Mouse (Mus musculus) kidney, embryonic 15.5 days (tissue): ENCODE measurements at regions not wholly inside any gene's neighbourhood (a gene's known extent, or its start where the extent isn't known, plus 50 kb on each side); places are given as distances from the start of the nearest gene placed in this dataset.
"Not testable (repeated sequence)": the region's sequence is repeated elsewhere in the genome, so short reads cannot be mapped to it uniquely, and the experiment has no call there.

Experiments
- ATAC-seq: fragments of 200-750 bp; cut with Nextera tagmentation; replicated peaks from 2 replicates; pipeline ENCODE4 v1.8.0; 2017; ENCODE audit warnings: moderate TSS enrichment; ENCODE audit not compliant: low FRiP score
- H3K27ac ChIP-seq: fragments of 300-500 bp; sonication (generic); 2 replicates; pipeline ENCODE4 v1.5.1; 2015; ENCODE audit warnings: mild to moderate bottlenecking, inconsistent platforms
- H3K27me3 ChIP-seq: fragments of 300-500 bp; sonication (generic); 2 replicates; pipeline ENCODE4 v1.6.1; 2015; ENCODE audit warnings: inconsistent platforms
- H3K36me3 ChIP-seq: fragments of 300-500 bp; sonication (generic); 2 replicates; pipeline ENCODE4 v1.6.1; 2015; ENCODE audit warnings: inconsistent platforms
- H3K4me1 ChIP-seq: fragments of 300-500 bp; sonication (generic); 2 replicates; pipeline ENCODE4 v1.6.1; 2015; ENCODE audit warnings: inconsistent platforms
- H3K4me2 ChIP-seq: fragments of 300-500 bp; sonication (generic); 2 replicates; pipeline ENCODE4 v1.6.1; 2015; ENCODE audit warnings: moderate library complexity, mild to moderate bottlenecking, inconsistent platforms
- H3K4me3 ChIP-seq: fragments of 300-500 bp; sonication (generic); replicated peaks from 2 replicates; pipeline ENCODE4 v1.5.1; 2015; ENCODE audit warnings: mild to moderate bottlenecking, inconsistent platforms
- H3K9ac ChIP-seq: fragments of 300-500 bp; sonication (generic); 2 replicates; pipeline ENCODE4 v1.6.1; 2015; ENCODE audit warnings: mild to moderate bottlenecking, inconsistent platforms
- H3K9me3 ChIP-seq: fragments of 300-500 bp; sonication (generic); replicated peaks from 2 replicates; pipeline ENCODE4 v1.6.1; 2016; ENCODE audit warnings: inconsistent platforms
- WGBS: fragments of 180-500 bp; shearing (Covaris S2); methylation state at CpG from one replicate; pipeline ENCODE4 v1.1.7; 2015; ENCODE audit warnings: mixed read lengths; 5-methylcytosine and 5-hydroxymethylcytosine counted together

DNA sequence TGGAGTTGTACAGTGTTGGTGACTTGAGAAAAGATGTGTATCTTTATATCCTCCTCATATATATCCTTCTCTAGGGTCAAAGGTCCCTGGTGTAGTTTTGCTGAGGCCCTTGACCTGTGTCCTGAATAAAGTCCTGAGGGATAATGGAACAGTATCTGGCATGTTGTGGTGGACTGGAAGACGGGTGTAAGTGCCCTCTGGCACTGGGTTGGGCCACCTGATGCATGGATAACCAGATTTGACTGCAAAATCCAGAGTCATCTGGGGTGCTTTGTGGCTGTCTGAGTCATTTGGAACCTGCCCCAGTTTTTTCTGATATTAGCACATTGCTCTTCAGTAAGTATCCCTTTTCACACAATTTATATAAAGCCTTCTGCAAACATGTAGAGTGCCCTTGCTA is 378.3 kb upstream of the Klhl29 start:
- Histone ChIP-seq H3K4me2 (no peak overlapping the region), H3K9me3 (no peaks in the 10 kb centered on the region), H3K36me3 (no peaks in the 10 kb centered on the region), H3K4me1 (no peaks in the 10 kb centered on the region), H3K4me3 (no peak overlapping the region), H3K27me3 (no peaks in the 10 kb centered on the region), H3K27ac (no peak overlapping the region), H3K9ac (no peak overlapping the region)
- ATAC-seq = no peak
- 45% methylated on average over 1 of the region's 1 CpGs for WGBS

DNA sequence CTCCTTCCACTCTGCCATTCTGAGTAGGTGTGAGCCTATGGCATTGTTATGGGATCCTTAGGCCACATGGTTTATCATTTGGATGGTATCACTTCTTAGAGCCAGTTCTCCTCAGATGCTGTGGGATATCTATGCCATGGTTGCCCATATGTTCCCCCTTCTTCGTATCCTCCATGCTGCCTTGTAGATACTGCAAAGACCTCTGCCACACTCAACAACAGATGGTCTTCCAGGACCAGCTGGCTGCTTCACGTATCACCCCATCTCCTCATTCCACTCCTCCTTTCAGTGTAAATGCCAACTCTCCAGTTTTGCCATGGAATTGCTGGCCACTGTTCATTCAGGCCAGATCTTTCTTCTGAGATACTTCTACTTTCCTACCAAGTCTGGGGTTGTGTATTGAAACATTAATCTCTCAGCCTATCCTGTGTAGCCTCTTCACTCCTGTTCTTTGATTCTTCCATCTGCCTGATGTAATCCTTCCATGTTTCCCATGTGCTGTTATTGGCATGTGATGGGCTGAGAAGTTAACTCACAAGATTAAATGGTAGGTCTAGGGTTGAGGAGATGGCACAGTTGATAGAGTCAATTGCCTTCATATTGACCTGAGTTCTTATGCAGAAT is 368.7 kb upstream of the Klhl29 start:
- Histone ChIP-seq H3K9me3 (no peaks in the 10 kb centered on the region), H3K9ac (no peak overlapping the region), H3K4me1 (no peaks in the 10 kb centered on the region), H3K36me3 (no peaks in the 10 kb centered on the region), H3K27ac (no peak overlapping the region), H3K4me3 (no peak overlapping the region), H3K4me2 (no peak overlapping the region), H3K27me3 (no peaks in the 10 kb centered on the region)
- 90% methylated on average over 2 of the region's 2 CpGs for WGBS
- no peak for ATAC-seq

DNA sequence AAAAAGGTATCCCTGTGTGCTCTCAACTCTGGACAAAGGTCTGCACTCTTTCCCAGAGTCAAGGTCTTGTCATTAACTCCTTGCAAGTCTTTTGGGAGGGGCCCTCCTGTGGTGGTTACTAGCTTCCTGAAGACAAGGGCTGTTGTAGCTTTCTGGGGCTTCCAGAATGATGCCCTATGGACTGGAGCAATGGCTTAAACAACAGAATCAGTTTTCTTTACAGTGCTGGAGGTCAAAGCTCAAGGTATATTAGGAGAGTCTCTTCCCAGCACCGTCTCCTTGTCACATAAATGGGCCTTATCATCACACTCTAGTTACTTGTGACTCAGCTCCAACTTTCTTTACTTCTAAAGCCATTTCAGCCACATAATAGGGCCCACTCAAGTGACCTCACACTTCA is 360.6 kb upstream of the Klhl29 start:
- WGBS = 27% methylated on average over 1 of the region's 1 CpGs
- ATAC-seq = no peak

DNA sequence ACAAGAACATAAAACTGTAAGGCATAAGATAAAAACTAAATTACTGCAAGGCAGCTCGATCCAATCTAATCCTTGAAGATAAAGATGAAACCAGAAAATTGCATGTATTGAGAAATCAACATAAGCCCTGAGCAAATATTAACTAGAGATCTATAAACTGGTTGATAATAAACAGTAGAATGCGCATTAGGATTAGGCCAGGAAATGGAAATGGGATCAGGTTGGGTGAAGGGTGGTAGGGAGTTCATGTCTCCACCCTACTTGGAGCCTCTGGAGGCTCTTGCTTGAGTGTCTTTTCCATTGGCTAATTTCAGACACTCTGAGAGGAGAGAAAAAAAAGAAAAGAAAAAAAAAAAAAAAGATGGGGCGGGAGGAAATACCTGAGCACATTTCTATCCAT is 359.4 kb upstream of the Klhl29 start:
- H3K27ac ChIP-seq = no peak overlapping the region
- no peaks in the 10 kb centered on the region for H3K27me3 ChIP-seq
- no peak for ATAC-seq
- WGBS = 85% methylated on average over 3 of the region's 3 CpGs
- no peak overlapping the region for H3K4me3 ChIP-seq
- H3K4me2 ChIP-seq = no peak overlapping the region
- H3K9ac ChIP-seq = no peak overlapping the region
- no peaks in the 10 kb centered on the region for H3K4me1 ChIP-seq
- no peaks in the 10 kb centered on the region for H3K9me3 ChIP-seq
- H3K36me3 ChIP-seq = no peaks in the 10 kb centered on the region

More for the DNA sequence above, 360.6 kb upstream of the Klhl29 start:
- Histone ChIP-seq H3K9ac (no peak overlapping the region), H3K4me2 (no peak overlapping the region), H3K27ac (no peak overlapping the region), H3K9me3 (no peaks in the 10 kb centered on the region), H3K4me3 (no peak overlapping the region), H3K4me1 (no peaks in the 10 kb centered on the region), H3K36me3 (no peaks in the 10 kb centered on the region), H3K27me3 (no peaks in the 10 kb centered on the region)

DNA sequence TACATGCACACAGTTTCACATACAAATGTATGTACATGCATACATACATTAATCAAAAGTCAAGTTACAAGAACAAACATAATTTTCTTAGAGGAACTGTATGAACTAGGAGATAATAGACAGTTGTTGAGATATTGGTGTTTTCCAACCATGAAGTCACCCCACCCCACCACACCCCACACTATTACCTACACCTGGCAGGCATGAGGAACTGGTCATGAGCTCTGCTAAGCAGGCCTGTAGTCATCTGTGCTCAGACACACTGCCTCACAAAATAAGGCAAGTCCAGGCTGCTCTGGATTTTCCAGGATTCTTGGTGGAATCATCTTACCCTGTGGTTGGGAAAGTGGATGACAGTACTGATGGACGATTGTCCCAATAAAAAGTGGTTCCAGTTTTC is 347.6 kb upstream of the Klhl29 start:
- Histone ChIP-seq H3K36me3 (no peaks in the 10 kb centered on the region), H3K4me3 (no peak overlapping the region), H3K4me2 (no peak overlapping the region), H3K9ac (no peak overlapping the region), H3K27ac (no peak overlapping the region), H3K9me3 (no peaks in the 10 kb centered on the region), H3K27me3 (no peaks in the 10 kb centered on the region), H3K4me1 (no peaks in the 10 kb centered on the region)
- no peak for ATAC-seq
- 78% methylated on average over 1 of the region's 1 CpGs for WGBS

DNA sequence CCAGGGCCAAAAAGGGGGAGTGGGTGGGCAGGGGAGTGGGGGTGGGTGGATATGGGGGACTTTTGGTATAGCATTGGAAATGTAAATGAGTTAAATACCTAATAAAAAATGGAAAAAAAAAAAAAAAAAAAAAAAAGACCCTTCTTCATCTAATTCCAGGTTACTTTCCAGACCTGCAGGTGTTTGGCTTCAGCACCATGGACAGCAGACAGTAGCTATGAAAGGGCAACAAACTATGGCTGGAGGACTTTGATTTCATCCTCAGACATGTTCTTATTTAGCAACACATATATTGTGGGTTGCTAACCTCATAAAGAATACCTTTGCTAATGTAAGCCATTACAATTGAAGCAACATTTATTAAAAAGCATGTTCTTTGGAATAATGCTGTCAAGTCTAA is 342.0 kb upstream of the Klhl29 start:
- not testable (repeated sequence) for H3K27me3 ChIP-seq, H3K27ac ChIP-seq, H3K4me3 ChIP-seq, H3K4me1 ChIP-seq, H3K36me3 ChIP-seq, ATAC-seq, H3K9ac ChIP-seq, H3K4me2 ChIP-seq, H3K9me3 ChIP-seq

DNA sequence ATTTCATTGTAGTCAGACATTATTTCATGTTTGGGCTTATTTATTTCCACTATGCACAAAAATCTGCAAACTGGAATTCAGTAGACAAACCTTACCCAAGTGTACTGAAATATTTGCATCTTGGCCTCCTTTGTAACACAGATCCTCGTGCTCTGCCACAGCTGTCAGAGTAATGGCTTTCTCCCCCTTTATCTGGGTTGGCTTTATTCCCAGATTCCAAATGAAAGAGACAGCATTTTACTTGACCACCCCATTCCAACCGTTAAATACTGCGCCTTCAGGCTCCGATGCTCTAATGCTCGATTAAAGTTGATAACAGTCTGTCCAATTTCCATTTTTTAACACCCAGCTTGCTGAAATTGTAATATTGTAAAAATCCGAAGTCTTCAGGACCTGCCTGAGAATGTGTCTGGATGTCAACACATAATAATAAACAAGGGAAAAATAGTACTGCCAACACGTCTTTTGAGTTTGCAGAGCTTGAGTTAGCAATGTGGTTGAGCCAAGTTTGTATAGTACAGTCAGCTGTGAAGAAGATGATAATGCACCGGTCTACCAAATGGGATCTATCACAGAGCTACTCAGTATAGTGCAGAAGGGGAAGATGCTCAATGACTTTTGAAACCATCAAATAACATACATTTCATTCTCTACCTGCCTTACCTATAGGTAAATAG is 323.4 kb upstream of the Klhl29 start:
- no peak overlapping the region for H3K9ac ChIP-seq
- no peaks in the 10 kb centered on the region for H3K36me3 ChIP-seq
- WGBS = 65% methylated on average over 8 of the region's 8 CpGs
- no peaks in the 10 kb centered on the region for H3K9me3 ChIP-seq
- no peaks in the 10 kb centered on the region for H3K27me3 ChIP-seq
- no peak for ATAC-seq
- no peak overlapping the region for H3K4me3 ChIP-seq
- no peak overlapping the region for H3K27ac ChIP-seq
- no peak overlapping the region for H3K4me2 ChIP-seq
- no peaks in the 10 kb centered on the region for H3K4me1 ChIP-seq

DNA sequence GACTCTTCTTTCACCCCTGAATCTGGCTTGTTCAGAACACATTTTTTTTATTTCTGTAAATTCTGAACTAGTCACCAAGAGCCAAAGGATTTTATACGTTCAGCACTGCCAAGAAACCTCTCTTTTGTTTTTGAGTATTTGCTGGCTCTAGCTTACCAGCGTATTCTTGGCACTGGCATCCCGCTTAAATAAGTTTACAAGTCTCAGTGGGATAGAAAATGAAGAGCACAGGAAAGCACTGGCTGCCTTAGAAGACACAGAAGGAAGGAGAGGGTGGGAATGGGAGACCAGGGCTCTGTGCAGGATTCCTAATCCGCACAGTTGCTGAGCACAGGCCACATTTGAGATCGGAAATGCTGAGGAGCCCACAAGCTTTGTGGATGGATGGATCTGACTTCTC is 306.7 kb upstream of the Klhl29 start:
- Histone ChIP-seq H3K9ac (no peak overlapping the region), H3K4me1 (no peaks in the 10 kb centered on the region), H3K9me3 (no peaks in the 10 kb centered on the region), H3K4me3 (no peak overlapping the region), H3K36me3 (no peaks in the 10 kb centered on the region), H3K27ac (no peak overlapping the region), H3K27me3 (no peaks in the 10 kb centered on the region), H3K4me2 (no peak overlapping the region)
- 89% methylated on average over 5 of the region's 5 CpGs for WGBS
- no peak for ATAC-seq

DNA sequence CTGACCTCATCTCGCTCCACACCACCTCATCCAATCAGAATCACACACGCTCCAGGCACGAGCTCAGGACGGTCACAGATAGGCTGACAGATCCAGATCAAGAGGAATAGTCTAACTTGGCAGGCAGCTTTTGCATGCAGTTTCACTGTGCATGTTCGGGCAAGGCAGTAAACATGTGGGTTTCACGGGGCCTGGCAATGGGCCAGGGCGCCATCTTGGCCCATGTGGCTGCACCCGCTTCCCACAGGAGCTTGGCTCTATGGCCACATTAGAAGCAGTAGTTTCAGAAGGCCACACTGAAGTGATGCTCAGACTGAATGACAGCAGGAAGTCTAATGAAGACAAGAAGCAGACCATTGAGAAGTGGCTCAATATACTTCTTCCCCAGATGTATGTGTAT is 302.6 kb upstream of the Klhl29 start:
- not testable (repeated sequence) for H3K4me2 ChIP-seq, H3K36me3 ChIP-seq, H3K27ac ChIP-seq, H3K4me1 ChIP-seq, H3K9me3 ChIP-seq, H3K4me3 ChIP-seq, H3K9ac ChIP-seq, ATAC-seq, H3K27me3 ChIP-seq
- 95% methylated on average over 8 of the region's 8 CpGs for WGBS

DNA sequence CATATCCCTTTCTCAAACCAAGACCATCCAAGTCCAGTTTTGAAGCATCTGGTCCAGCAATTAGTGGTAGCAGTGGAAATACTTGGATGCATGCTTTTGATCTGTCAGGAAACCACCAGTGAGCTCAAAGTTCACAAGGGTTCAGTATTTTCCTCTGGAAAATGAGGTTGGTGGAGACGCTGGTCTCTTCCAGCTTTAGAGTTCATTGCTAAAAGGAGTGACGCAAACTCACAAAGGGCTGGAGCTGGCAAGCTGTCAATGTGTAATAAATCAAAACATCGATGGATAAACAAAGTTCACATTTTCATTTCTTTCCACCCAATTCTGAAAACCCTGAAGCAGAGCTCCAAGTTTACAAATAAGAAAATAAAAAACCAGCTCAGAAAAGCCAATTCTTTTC is 293.0 kb upstream of the Klhl29 start:
- Histone ChIP-seq H3K27me3 (no peaks in the 10 kb centered on the region), H3K4me3 (no peak overlapping the region), H3K9me3 (no peaks in the 10 kb centered on the region), H3K27ac (no peak overlapping the region), H3K4me1 (no peaks in the 10 kb centered on the region), H3K9ac (no peak overlapping the region), H3K4me2 (no peak overlapping the region), H3K36me3 (no peaks in the 10 kb centered on the region)
- WGBS = 49% methylated on average over 3 of the region's 3 CpGs
- no peak for ATAC-seq

DNA sequence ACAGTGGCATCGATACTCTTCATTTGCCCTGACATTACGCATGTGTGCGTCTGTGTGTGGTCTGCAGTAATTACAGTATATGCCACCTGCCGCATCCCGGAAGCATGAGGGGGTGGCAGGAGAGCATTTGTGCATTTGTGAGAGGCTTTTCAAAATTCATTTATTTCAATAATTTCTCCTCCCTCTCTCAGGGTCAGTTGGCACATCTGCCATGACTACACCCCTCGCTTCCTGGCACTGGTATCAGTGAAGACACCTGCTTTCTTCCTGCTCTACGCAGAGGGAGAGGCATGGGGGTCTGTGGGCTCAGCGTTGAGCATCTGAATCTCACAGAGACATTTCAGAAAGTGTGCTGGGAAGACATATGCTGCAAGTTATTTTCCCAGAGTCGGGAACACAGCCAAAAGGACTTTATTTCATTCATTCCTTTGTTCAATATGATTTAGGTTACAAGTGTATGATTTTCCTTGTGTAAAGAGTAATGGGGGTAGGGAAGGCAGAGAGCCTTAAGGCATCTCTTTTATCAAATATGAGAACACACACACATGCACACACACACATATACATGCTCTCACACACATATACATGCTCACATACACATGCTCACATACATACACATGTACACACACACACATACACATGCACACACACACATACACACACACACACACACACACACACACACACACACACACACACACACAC is 262.2 kb upstream of the Klhl29 start:
- Histone ChIP-seq H3K9ac (no peak overlapping the region), H3K4me1 (no peaks in the 10 kb centered on the region), H3K36me3 (no peaks in the 10 kb centered on the region), H3K27me3 (no peaks in the 10 kb centered on the region), H3K27ac (no peak overlapping the region), H3K9me3 (no peaks in the 10 kb centered on the region), H3K4me3 (no peak overlapping the region), H3K4me2 (no peak overlapping the region)
- WGBS = 88% methylated on average over 9 of the region's 9 CpGs
- no peak for ATAC-seq

DNA sequence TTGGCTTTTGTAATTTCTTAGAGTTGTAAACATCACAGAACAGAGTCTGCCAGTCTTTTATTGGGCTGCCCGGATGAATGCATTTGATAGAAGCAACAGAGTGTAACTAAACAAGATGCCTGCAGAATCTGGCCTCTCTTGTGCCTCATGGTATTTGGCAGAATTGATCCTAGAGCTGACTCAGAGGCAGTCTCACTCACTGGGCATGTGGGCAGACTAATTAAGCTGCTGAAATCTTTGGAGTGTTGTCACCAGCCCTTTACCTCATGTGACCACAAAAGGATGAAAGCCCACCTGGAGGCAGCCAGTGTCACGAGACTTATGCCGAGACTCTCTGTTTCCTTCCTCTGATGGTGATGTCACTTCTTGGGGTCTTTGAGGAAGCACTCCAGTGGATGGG is 258.5 kb upstream of the Klhl29 start:
- no peak overlapping the region for H3K9ac ChIP-seq
- WGBS = 80% methylated on average over 3 of the region's 3 CpGs
- no peak for ATAC-seq

More for the DNA sequence above, 258.5 kb upstream of the Klhl29 start:
- H3K36me3 ChIP-seq = no peaks in the 10 kb centered on the region
- H3K4me2 ChIP-seq = no peak overlapping the region
- no peaks in the 10 kb centered on the region for H3K4me1 ChIP-seq
- H3K9me3 ChIP-seq = no peaks in the 10 kb centered on the region
- H3K27ac ChIP-seq = no peak overlapping the region
- no peak overlapping the region for H3K4me3 ChIP-seq
- H3K27me3 ChIP-seq = no peaks in the 10 kb centered on the region
